Mouse (Mus musculus): ENCODE measurements around the gene Fam107b. TPM values are rescaled to one million over a fixed set of nuclear protein-coding genes. Genes with fewer than 3 reads are reported as not detected.

Gene Fam107b
- polyA plus RNA-seq, 1 experiment from 2014 or later, result 38.7 TPM

DNA sequence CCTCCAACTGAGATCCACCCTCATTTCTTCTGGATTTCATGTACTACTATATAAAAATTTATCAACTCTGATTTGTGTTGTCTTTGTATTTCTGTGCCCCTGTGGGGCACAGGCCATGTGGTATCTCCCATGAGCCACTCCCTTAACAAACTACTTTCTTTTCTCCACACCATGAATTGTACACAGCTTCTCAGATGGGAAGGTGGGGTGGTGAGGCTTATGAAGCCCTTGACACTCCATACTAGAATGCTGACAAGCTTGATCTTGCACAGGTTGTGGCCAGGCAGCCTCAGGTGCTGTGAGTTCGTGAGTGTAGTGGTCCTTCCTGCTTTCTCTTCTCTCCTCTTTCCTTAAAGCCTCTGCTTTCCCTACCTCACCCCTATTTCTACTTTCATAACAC is 6.9 kb downstream of the Fam107b start:
- no peak overlapping the region for H3K9ac ChIP-seq
- no peak for ATAC-seq (ENCODE audit: low FRiP score)
- no peak for DNase-seq (ENCODE audit: low spot score)
- H3K4me3 ChIP-seq (replicated peaks; ENCODE audit: low read length), result no peak overlapping the region
- WGBS, result 56% methylated on average over 1 of the region's 1 CpGs
- H3K4me1 ChIP-seq (replicated peaks; ENCODE audit: control insufficient read depth, insufficient read depth, low read length), result no peaks in the 10 kb centered on the region
- H3K4me2 ChIP-seq (replicated peaks), result no peak overlapping the region
- no peaks in the 10 kb centered on the region for H3K27me3 ChIP-seq (ENCODE audit: control insufficient read depth, insufficient read depth, low read length)
- H3K27ac ChIP-seq, result no peak overlapping the region
- no peaks in the 10 kb centered on the region for H3K36me3 ChIP-seq (replicated peaks; ENCODE audit: control insufficient read depth, insufficient read depth)
- H3K9me3 ChIP-seq (ENCODE audit: control insufficient read depth, low read length), result no peaks in the 10 kb centered on the region

DNA sequence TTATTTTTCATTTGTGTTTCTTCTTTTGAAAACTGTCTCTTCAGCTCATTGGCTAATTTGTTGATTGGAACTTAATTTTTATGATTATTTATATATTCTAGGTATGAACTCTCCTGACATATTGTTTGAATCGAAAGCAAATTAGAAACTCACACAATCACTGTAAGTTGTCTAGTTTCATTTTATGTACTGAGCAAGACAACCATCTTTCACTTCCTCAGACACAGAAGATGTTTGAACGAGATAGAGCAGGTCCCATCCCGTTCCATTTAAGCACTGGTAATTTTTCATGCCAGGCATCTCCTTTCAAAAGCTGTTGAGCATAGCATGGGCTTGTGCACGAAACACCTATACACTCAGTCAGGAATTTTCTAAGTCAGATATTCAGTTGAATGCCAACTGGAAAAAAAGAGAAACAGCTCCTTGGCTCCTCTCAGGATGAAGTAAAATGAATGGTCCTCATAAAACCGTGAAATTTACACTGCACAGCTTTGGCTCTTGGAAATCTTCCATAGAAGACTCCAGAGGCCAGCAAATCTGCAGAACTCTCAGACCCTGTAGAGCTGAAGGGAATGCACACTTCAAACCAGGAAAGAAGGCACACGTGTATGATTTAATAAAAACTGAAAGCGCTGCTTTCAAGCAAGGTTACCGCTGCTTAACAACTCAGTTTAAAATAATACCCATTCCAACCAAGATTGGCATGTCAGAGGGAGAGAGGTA is 8.1 kb downstream of the Fam107b start:
- no peak for DNase-seq (ENCODE audit: low spot score)
- no peak overlapping the region for H3K27ac ChIP-seq
- no peaks in the 10 kb centered on the region for H3K27me3 ChIP-seq (ENCODE audit: control insufficient read depth, insufficient read depth, low read length)

DNA sequence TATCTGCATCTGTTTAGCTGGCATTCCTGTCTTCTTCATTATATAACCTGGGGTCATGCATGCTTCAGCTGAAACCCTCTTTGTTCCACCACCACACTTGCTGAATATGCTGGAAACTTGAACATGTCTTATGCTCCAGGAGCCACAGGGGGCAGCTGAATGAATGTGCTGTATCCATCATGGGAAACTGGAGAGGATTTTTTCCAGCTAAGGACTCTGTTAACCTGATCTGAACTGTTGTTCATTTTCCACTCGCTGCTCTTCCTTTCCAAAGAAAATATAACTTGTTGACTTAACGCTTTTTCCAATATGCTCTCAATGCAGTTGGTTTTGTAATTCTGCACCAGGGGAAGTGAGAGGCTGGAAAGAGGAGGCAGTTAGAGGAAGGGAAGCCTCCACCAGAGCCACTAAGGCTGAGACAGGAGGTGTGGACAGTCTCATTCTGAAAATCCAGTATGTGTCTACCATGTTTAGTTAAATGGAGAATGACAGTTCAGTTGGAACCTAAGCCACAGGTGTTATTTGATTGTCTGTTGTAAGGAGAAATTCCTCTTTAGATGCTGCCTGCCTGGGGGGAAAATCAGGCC is 9.1 kb downstream of the Fam107b start:
- ATAC-seq (ENCODE audit: low FRiP score) (no peak), DNase-seq (ENCODE audit: low spot score) (no peak)
- Histone ChIP-seq H3K36me3 (replicated peaks; ENCODE audit: control insufficient read depth, insufficient read depth) (no peaks in the 10 kb centered on the region), H3K9me3 (ENCODE audit: control insufficient read depth, low read length) (no peaks in the 10 kb centered on the region), H3K4me1 (replicated peaks; ENCODE audit: control insufficient read depth, insufficient read depth, low read length) (no peaks in the 10 kb centered on the region), H3K9ac (no peak overlapping the region), H3K4me3 (replicated peaks; ENCODE audit: low read length) (no peak overlapping the region), H3K27ac (no peak overlapping the region), H3K4me2 (replicated peaks) (no peak overlapping the region), H3K27me3 (ENCODE audit: control insufficient read depth, insufficient read depth, low read length) (no peaks in the 10 kb centered on the region)
- WGBS, result 81% methylated on average over 2 of the region's 2 CpGs

More for the DNA sequence above, 8.1 kb downstream of the Fam107b start:
- Histone ChIP-seq H3K36me3 (replicated peaks; ENCODE audit: control insufficient read depth, insufficient read depth) (no peaks in the 10 kb centered on the region), H3K9me3 (ENCODE audit: control insufficient read depth, low read length) (no peaks in the 10 kb centered on the region), H3K9ac (no peak overlapping the region), H3K4me3 (replicated peaks; ENCODE audit: low read length) (no peak overlapping the region), H3K4me1 (replicated peaks; ENCODE audit: control insufficient read depth, insufficient read depth, low read length) (no peaks in the 10 kb centered on the region), H3K4me2 (replicated peaks) (no peak overlapping the region)
- 80% methylated on average over 8 of the region's 8 CpGs for WGBS
- no peak for ATAC-seq (ENCODE audit: low FRiP score)

DNA sequence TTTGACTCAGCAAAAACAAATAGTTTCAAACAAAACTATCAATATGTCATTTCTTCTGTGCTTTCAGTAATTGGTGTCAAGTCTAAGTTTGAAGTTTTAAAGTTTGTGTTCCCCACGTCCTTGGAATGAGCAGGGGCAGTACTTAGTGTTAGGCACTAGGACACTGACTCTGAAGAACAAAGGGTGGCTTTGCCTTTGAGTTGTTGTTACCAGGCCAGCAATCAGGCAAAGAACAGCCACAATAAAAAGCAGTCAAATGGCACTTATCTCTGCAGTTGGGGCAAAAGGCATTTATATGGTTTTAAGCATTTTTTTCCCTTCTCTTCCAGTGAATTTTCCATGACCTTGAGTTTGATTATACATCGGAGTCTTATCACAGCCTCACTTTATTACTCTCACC is 12.5 kb downstream of the Fam107b start:
- H3K4me1 ChIP-seq (replicated peaks; ENCODE audit: control insufficient read depth, insufficient read depth, low read length), result no peaks in the 10 kb centered on the region

DNA sequence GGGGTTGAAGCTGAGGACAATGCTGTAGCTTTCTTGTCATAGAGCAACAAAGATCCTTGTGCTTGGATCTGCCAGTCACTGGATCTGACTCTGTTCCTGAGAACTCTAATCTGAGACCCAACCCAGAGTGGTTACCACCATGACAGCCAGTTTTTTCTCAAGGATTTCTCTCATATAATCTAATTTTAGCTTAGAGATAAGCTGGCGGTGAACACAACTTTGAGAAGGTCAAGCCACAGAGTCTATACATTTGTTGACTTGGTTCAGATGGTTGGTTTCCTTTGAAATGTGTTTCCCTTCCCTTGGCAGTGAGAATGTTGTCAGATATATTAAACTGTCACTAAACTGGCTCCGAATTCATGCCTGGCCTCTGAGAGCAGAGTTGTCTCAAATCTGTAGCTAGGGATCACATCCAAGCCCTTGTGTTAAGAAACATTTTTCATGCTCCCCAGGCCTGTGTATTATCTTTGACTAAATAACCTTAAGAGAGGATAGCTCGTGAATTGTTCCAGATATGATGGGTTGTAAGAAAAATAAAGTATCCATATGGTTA is 15.0 kb downstream of the Fam107b start:
- no peak overlapping the region for H3K27ac ChIP-seq
- H3K9ac ChIP-seq, result no peak overlapping the region
- H3K4me2 ChIP-seq (replicated peaks), result no peak overlapping the region
- no peak for ATAC-seq (ENCODE audit: low FRiP score)
- DNase-seq (ENCODE audit: low spot score), result no peak
- H3K9me3 ChIP-seq (ENCODE audit: control insufficient read depth, low read length), result no peaks in the 10 kb centered on the region
- 88% methylated on average over 3 of the region's 3 CpGs for WGBS
- H3K4me3 ChIP-seq (replicated peaks; ENCODE audit: low read length), result no peak overlapping the region
- no peaks in the 10 kb centered on the region for H3K36me3 ChIP-seq (replicated peaks; ENCODE audit: control insufficient read depth, insufficient read depth)
- H3K27me3 ChIP-seq (ENCODE audit: control insufficient read depth, insufficient read depth, low read length), result no peaks in the 10 kb centered on the region
- no peaks in the 10 kb centered on the region for H3K4me1 ChIP-seq (replicated peaks; ENCODE audit: control insufficient read depth, insufficient read depth, low read length)

More for the DNA sequence above, 12.5 kb downstream of the Fam107b start:
- H3K27me3 ChIP-seq (ENCODE audit: control insufficient read depth, insufficient read depth, low read length), result no peaks in the 10 kb centered on the region
- H3K27ac ChIP-seq, result no peak overlapping the region
- ATAC-seq (ENCODE audit: low FRiP score) (no peak), DNase-seq (ENCODE audit: low spot score) (no peak)
- H3K4me2 ChIP-seq (replicated peaks), result no peak overlapping the region
- no peak overlapping the region for H3K9ac ChIP-seq
- no peaks in the 10 kb centered on the region for H3K9me3 ChIP-seq (ENCODE audit: control insufficient read depth, low read length)
- 88% methylated on average over 2 of the region's 2 CpGs for WGBS
- H3K4me3 ChIP-seq (replicated peaks; ENCODE audit: low read length), result no peak overlapping the region
- no peaks in the 10 kb centered on the region for H3K36me3 ChIP-seq (replicated peaks; ENCODE audit: control insufficient read depth, insufficient read depth)

DNA sequence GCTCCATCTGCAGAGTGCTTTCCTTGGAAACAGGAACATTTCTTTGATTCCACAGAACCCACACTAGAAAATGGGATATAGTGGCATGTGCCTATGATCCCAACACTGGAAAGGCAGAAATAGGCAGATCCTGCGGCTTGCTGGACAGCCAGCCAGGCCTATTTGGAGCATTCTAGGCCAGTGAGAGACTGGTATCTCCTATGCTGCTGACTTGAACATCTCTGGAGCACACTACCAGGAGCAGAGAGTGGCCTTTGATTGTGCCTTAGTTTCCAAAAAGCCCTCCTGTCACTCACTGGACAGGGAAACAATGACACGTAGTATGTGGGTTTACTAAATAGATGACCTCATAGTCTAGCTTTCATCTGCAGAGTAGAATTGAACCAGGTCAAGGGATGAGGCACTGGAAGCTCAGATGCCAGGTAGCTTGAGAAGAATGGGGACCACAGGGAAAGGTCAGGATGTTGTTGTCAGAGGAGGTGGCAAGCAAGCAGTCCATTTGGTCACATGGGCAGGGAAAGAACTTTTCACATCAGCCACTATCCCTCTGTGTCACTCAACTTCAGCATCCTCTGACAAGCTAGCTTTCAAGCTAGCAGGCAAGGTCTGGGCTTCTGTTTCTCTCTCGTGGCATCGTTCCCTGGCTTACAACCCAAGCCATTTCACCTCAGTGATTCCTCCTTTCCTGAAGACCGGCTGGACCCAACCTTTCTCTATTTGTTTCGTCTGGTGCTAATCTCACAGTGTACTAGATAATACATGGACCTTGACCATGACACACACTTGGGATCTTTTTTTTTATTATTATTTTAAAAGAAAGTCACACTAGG is 20.0 kb downstream of the Fam107b start:
- 91% methylated on average over 6 of the region's 6 CpGs for WGBS
- H3K36me3 ChIP-seq (replicated peaks; ENCODE audit: control insufficient read depth, insufficient read depth), result no peaks in the 10 kb centered on the region
- no peaks in the 10 kb centered on the region for H3K27me3 ChIP-seq (ENCODE audit: control insufficient read depth, insufficient read depth, low read length)
- H3K27ac ChIP-seq, result no peak overlapping the region
- no peaks in the 10 kb centered on the region for H3K9me3 ChIP-seq (ENCODE audit: control insufficient read depth, low read length)
- no peak for DNase-seq (ENCODE audit: low spot score)
- no peak overlapping the region for H3K4me3 ChIP-seq (replicated peaks; ENCODE audit: low read length)
- H3K9ac ChIP-seq, result no peak overlapping the region
- H3K4me1 ChIP-seq (replicated peaks; ENCODE audit: control insufficient read depth, insufficient read depth, low read length), result no peaks in the 10 kb centered on the region
- ATAC-seq (ENCODE audit: low FRiP score), result no peak
- H3K4me2 ChIP-seq (replicated peaks), result no peak overlapping the region

DNA sequence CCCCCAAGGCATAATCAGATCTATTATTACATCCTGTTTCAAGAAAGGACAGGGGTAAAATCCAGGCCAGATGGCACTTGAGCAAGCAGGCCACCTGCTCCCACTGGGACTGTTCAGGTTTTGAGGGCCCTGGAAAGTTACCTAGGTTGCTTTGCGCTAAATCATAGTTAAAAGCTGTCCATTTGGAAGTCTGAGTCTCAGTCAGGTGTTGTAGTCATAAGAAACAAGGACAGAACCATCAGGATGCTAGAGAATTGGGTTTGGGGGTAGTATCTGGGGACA is 20.6 kb downstream of the Fam107b start:
- WGBS, result 95% methylated on average over 1 of the region's 1 CpGs
- Histone ChIP-seq H3K4me1 (replicated peaks; ENCODE audit: control insufficient read depth, insufficient read depth, low read length) (no peaks in the 10 kb centered on the region), H3K4me2 (replicated peaks) (no peak overlapping the region), H3K27me3 (ENCODE audit: control insufficient read depth, insufficient read depth, low read length) (no peaks in the 10 kb centered on the region), H3K9ac (no peak overlapping the region), H3K9me3 (ENCODE audit: control insufficient read depth, low read length) (no peaks in the 10 kb centered on the region), H3K36me3 (replicated peaks; ENCODE audit: control insufficient read depth, insufficient read depth) (no peaks in the 10 kb centered on the region), H3K4me3 (replicated peaks; ENCODE audit: low read length) (no peak overlapping the region), H3K27ac (no peak overlapping the region)
- no peak for DNase-seq (ENCODE audit: low spot score)
- ATAC-seq (ENCODE audit: low FRiP score), result no peak

DNA sequence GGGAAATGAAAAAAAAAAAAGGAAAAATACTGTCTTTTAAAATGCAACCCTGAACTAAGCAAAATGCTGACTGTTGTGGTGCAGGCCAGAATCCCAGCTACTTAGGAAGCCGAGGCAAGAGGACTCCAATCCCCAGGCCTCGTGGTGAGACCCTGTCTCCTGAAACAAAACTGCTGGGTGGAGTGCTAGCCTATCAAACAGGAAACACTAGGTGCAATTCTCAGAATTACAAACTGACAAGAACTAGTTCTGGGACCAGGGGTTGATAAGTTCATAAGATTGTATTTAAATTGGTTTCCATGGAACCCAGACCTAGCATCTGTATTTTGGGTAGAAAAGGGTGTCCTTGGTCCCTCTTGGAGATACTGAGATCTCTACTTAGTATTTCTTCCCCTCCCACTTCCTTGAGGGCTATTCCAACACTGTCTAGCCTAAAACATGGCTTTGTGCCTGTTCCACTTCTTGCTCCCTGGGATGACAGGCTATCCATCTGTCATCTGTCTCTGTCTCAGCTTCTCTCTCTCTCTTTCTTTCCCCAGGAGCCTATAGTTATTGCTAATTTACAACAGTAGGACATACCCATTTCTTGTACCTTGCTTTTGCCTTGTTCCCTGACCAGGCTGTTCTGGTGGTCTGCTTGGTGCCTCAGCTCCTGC is 24.5 kb downstream of the Fam107b start:
- Histone ChIP-seq H3K36me3 (replicated peaks; ENCODE audit: control insufficient read depth, insufficient read depth) (no peaks in the 10 kb centered on the region), H3K27me3 (ENCODE audit: control insufficient read depth, insufficient read depth, low read length) (no peaks in the 10 kb centered on the region), H3K4me1 (replicated peaks; ENCODE audit: control insufficient read depth, insufficient read depth, low read length) (no peaks in the 10 kb centered on the region), H3K9me3 (ENCODE audit: control insufficient read depth, low read length) (no peaks in the 10 kb centered on the region), H3K4me2 (replicated peaks) (no peak overlapping the region), H3K4me3 (replicated peaks; ENCODE audit: low read length) (no peak overlapping the region), H3K9ac (no peak overlapping the region), H3K27ac (no peak overlapping the region)
- DNase-seq (ENCODE audit: low spot score), result no peak
- no peak for ATAC-seq (ENCODE audit: low FRiP score)
- 70% methylated on average over 2 of the region's 2 CpGs for WGBS

DNA sequence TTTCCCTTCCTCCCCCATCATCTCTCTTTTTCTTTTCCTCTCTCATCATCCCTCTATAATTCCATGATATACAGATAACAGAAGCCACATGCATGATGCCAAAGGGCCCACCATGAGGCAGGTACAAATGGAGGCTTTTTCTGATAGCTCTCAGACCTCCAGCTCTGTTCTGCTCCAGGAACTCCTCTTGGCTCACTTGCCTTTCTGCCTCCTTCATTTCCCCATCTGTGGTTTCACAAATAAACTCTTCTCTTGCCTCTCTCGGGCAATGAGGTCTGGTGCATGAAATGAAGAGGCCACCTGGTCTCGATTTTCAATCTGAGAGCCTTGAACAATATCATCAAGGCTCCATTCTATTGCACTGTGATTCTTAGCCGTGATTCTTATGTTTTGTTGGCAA is 30.1 kb downstream of the Fam107b start:
- H3K4me1 ChIP-seq (replicated peaks; ENCODE audit: control insufficient read depth, insufficient read depth, low read length), result no peaks in the 10 kb centered on the region
- no peaks in the 10 kb centered on the region for H3K9me3 ChIP-seq (ENCODE audit: control insufficient read depth, low read length)
- H3K36me3 ChIP-seq (replicated peaks; ENCODE audit: control insufficient read depth, insufficient read depth), result no peaks in the 10 kb centered on the region
- no peak for ATAC-seq (ENCODE audit: low FRiP score)
- H3K9ac ChIP-seq, result no peak overlapping the region
- no peak for DNase-seq (ENCODE audit: low spot score)
- H3K27ac ChIP-seq, result no peak overlapping the region
- no peaks in the 10 kb centered on the region for H3K27me3 ChIP-seq (ENCODE audit: control insufficient read depth, insufficient read depth, low read length)
- 78% methylated on average over 3 of the region's 3 CpGs for WGBS
- H3K4me3 ChIP-seq (replicated peaks; ENCODE audit: low read length), result no peak overlapping the region
- H3K4me2 ChIP-seq (replicated peaks), result no peak overlapping the region

Measured in hindbrain, embryonic 14.5 days (tissue).